Mouse (Mus musculus): ENCODE measurements at regions not wholly inside any gene's neighbourhood (a gene's known extent, or its start where the extent isn't known, plus 50 kb on each side); places are given as distances from the start of the nearest gene placed in this dataset.

DNA sequence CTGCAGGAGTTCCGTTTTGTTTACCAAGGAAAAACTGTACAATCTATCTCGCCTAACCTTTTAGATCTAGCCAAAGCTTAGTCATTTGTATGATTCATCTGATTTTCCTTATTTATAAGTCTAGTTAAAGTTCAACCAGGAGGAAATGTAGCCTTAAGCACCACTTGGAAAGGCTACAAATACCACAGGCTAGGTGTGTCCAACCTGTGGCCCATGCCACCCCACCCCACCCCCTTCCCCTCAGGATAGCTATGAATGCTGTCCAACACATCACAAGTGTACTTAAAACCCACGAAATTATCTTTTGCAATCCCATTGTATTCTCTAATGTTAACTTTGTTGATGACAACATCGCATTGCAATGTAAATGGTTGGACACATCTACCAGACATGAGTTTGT lies 102.9 kb upstream of the Klf14 start:
- DNase-seq (ENCODE audit: low spot score), result no peak

DNA sequence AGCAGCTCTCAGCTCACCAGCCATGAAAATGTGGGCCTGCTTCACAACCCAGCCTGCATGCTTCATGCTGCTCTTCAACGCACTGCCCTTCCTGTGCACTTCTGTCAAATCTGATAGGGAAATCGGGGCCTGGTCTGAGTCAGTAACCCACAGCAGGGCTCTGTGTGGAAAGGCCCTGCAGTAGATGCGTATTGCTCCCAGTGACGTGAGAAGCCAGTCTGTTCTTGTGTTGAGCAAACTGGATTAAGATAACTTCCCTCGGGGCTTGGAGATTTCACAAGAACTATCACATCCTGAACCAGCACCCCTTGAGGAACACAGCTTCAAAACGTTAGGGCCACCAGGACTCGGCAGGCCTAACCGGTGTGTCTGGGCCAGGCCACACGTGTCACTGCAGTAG lies 106.5 kb upstream of the Klf14 start:
- DNase-seq (ENCODE audit: low spot score), result no peak

DNA sequence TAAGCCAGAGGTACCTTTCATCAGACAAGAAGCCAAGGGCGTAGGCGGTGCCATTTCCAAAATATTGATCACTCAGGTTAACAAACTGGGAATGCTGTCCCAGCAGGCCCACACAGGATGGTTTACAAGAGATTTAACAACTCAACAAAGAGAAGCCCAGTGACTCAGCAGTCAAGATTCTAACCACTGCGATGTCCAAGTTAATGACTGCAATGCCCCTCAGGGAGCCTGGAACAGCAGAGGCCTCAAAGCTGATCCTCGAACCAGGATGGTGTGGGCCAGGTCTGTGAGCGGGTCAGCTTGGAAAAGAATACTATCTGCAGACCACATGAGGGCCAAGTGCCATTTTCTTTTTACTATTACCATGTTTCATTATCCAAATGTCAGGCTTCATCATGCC lies 108.0 kb upstream of the Klf14 start:
- DNase-seq (ENCODE audit: low spot score), result no peak

DNA sequence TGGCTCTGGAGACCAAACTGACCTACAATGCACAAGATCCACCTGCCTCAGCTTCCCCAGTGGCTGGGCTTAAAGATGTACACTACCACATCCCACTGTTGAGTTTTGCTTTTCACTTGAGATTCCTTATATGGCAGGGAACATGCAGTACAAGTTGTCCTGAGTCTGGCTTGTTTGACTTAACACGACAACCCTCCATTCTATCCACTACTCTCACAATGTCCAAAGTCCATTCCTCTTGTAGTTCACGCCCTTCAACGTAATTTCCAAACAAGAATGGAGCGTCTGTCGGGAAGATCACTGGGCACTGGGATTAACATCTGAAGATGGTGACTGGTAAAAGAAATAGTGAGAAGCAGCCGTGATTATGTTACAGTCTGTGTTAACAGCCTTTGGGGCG lies 108.6 kb upstream of the Klf14 start:
- no peak for DNase-seq (ENCODE audit: low spot score)

DNA sequence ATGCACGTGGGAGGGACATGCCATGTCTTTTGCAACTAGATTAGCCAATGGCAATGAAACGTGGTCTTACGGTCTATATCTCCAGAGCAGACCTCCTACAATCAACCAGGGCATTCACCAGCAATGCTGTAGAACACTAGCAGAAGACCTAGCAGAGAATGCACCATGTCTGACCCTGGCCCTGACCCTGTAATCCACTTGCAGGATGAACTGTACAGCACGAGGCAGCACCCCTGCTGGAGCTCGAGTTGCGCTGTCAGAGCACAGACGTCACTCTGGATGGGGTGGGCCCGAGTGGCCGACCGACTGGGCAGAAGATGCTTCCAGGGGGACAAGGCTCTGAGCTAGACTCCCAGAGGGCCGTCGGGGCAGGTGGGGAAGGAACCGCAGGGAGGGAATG lies 110.4 kb upstream of the Klf14 start:
- DNase-seq (ENCODE audit: low spot score), result no peak

DNA sequence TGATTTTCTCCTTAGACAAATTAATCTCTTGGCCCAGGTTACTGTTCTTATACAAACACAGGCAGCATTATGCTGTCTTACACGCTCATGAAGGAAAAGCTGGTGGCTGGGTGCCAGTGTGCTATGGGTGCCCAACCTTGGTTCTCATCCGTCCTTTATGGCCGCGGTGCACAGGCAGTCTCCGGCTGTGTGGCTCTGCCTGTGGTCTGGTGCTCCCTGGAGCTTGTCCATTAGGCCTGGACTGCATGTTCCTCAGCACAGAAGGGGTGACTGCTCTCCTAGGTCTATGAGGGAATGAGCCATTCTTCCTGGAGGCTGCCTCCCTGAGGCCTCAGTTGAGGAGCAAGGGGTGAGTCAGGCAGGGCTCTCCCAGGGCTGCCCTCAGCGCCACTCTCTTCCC lies 111.7 kb upstream of the Klf14 start:
- no peak for DNase-seq (ENCODE audit: low spot score)

DNA sequence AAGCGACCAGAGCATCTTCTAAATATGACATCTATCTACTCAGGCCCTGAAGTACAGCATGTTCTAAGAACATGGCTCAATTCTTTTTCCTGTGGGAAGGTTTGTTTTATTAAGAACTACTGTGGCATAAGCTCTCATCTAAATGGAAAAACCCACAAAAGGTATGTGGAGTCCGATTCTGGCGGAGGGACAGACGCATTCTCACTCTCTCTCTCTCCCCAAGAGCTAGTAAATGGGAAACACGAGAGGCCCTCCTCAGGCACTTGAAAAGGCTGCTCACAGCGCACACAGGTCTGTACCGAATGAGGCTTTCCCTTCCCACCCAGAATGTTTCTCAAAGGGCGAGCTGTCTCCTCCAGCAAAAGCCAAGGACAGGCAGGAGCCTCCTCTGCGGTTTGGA lies 112.1 kb upstream of the Klf14 start:
- no peak for DNase-seq (ENCODE audit: low spot score)

DNA sequence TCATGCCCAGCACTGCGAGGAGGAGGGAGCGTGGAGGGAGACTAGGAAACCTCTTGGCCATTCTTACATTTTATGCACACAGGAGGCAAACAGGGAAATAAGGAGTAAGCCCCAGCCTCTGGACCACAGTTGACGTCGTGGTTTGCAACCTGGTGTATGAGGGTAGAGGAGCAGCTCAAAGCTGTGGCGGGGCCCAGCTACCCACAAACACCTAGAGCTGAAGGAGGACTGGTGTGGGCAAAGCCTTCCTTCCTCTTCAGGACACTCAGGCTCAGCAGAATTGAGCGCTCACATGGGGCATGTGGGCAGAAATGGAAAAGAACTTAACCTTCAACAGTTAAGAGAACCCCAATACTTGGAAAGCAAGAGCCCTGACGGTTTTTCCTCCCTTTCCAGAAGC lies 113.2 kb upstream of the Klf14 start:
- DNase-seq (ENCODE audit: low spot score), result no peak

DNA sequence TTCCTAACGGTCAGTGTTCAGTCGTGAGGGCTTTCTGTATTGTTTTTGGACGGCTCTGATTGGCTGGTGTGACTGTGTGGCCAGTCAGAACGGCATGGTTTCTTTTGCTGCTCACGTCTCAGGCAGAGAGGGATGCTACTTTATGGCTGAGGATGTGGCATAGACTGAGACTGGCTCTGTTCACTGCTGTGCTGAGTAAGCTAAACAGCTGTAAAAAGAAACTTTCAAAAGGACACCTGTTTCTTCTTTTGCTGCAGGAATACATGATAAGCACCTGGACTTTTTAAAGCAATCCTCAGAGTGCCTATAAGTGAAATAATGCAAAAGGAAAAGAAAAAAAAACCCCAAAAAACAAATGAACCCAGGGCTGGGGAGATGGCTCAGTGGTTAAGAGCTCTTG lies 113.7 kb upstream of the Klf14 start:
- no peak for DNase-seq (ENCODE audit: low spot score)

DNA sequence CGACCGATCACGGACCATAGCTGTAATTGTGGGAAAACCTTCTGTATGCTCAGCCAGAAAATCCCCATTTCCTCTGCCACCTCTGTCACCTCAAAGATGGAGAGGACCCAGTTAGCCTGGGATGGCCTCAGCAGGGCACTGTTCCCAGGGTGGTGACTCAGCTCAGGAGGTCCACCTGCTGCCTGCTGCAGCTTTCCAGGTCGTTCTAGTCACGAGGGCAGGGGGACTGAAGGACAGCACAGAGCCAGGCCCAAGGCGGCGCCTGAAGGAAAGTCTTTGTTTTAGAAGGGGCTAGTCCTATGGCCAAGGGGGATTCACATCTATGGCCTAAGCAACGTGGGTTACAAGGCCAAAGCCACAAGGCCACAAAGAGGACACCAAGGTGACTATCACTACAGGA lies 114.5 kb upstream of the Klf14 start:
- DNase-seq (ENCODE audit: low spot score), result no peak

DNA sequence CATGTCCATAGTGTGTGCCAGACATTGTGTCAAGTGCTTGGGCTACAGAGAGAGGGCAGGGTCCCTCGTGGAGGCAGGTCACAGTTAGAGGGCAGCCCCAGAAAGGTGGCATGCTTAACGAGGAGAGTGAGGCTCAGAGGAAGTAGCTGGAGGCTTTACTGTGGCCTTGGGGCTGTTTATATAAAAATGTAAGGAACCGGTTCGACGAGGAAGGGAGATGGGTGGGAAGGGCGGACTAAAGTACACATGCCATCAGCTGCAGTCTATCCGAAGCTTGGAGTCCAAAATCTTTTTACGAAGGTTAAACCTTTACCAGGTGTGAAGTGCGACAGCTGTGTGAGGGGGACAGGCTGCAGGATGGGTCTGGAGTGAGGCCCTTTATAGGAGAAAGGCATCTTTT lies 115.5 kb upstream of the Klf14 start:
- DNase-seq (ENCODE audit: low spot score), result no peak

DNA sequence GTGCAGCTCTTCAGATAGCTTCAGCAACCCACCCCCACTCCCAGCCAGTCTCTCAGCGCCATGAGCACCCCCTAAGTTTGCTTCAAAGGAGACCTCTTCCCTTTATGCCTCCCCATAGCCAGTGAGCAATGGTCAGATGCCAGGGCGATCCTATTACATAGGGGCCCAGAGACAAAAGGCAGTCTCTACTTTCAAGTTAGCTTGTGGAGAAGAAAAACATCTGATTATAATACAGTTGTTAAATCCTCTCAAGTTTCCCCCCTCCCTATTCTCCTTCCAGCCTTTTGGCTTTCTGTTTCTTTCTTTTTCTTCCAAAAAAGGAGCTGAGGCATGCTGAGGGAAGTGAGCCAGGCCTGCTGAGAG lies 116.3 kb upstream of the Klf14 start:
- no peak for DNase-seq (ENCODE audit: low spot score)

DNA sequence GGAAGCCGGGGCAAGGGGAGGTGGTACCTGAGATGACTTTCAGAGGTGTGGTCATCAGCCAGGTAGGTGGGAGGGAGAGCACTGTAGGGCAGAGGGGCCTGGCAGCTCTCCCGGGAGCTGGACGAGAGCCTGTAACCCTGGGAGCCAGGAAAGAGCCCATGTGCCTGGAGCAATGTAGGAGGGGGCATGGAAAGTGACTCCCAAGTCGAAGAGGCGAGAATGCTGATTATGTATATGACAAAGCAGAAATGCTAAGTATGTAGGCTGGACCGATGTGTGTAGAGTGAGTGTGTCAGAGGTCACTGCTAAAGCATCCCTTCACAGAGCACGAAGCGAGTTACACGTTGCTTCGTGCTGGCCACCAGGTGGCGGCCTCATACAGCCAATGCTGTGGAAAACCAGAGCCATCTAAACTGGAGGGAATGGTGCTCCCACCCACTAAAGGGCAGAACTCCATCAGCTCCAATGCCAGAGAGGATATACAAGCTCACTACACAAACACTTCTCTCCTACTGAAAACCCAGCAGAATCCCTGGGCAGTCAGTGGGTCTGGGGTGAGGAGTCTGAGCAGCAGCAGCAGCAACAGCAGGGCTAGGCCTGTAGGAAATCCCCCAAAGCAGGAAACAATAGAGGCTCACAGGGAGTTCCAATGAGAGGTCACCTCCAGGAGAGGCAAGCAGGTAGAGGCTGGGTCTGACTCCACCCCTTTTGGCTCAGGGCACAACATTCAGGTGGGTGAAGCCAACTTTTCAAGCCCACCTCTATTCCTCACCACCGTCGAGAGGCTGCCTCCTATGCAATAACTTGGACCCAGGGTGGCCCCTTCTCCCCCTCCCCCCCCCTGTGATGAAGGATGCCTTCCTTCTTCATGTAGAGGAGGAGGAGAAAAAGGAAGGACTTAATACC lies 116.9 kb upstream of the Klf14 start:
- DNase-seq (ENCODE audit: low spot score), result peak; percentile 36

DNA sequence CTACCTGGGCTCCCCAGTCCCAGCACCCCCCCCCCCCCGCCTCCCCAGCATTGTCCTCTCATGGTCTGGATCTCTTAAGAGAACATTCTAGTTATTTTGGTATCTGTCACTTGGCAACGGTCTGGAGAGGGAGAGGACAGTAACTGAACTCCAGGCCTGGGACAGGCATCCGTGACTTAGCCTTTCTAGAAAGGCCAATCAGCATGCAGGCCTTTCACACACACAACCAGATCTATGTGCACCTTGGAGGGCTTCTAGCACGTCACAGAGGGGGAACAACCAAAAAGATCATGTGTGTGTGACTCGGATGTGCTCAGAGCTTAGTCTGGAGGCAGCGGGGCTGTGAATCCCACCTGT lies 117.6 kb upstream of the Klf14 start:
- DNase-seq (ENCODE audit: low spot score), result no peak

DNA sequence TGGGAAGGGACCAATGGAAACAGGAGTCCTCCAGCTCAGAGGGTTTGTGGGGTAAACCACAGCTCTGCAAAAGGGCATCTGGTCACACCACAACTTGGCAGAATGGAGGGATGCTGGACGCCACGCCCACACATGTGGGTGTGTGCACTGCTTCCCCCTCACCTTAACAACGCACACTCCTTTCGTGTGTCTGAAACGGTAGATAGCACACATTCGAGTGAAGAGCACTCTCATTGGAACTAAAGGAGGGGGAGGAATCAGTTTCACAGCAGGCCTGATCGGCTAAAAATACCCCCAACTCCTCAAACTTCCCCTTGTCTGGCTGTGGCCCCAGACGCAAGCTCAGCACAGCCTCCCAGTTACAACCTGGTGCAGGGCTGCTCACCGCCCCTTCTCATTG lies 118.3 kb upstream of the Klf14 start:
- no peak for DNase-seq (ENCODE audit: low spot score)

DNA sequence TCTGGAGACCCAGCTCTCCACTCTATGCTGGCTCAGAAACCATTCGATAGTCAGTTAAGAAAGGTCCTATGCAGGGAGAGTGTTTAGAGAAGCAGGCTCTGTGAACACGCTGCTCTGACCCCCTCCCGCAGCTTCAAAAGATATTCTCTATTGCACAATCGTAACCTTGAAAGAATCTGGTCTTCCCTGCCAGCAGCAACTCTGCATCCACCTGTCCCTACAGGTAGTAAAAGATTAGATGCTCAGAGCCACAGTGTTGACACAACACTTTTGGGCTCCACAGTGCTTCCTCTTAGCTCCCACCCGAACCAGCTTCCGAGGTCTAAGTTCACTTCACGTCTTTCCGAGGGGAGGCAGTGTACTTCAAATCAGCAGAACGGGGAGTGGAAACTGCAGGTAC lies 118.9 kb upstream of the Klf14 start:
- no peak for DNase-seq (ENCODE audit: low spot score)

DNA sequence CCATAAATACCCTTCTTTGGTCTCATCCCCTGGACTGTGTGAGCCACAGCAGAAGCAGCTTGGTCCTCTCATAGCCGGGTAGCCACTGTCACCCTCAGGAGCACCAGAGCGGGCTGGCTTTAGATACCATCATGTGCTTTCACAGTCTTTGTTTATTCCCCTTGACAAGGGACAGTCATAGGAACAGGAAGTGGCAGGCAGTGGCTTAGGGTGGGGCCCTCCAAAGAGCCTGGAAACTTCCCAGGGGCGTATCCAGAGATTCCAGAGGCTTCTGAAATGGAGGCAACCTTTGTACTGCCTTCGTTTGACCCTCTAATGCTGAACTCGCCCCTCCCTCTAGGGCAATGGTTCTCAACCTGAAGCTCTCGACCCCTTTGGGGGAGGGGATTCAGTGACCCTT lies 119.5 kb upstream of the Klf14 start:
- no peak for DNase-seq (ENCODE audit: low spot score)

DNA sequence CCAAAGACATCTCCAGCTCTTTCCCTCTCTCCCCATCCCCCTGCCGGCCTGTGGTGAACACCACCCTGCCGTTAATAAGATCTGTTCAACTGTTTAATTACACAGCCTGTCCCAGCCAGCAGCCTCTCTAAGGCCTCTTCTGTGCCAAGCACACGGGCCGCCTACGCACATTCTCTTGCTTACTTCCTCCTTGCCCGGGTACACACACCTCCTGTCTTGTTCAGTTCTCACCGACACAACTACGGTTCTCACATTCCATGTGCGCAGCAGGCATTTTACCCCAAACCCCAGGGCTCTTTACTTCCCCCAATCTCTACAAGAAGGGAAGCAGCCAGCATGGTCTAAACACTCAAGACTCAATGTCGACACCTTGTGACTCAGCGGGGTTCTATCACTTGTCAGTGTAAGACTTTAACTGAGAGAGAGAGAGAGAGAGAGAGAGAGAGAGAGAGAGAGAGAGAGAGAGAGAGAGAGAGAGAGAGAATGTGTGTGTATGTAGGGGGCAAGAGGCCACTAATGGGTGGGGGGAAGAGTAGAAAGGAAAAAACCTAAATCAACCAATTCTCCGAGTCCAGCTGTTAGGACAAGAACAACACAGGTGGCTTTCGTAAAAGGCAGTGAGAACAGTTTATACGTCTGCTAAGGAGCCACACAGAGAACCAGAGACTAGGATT lies 120.8 kb upstream of the Klf14 start:
- no peak for DNase-seq (ENCODE audit: low spot score)

DNA sequence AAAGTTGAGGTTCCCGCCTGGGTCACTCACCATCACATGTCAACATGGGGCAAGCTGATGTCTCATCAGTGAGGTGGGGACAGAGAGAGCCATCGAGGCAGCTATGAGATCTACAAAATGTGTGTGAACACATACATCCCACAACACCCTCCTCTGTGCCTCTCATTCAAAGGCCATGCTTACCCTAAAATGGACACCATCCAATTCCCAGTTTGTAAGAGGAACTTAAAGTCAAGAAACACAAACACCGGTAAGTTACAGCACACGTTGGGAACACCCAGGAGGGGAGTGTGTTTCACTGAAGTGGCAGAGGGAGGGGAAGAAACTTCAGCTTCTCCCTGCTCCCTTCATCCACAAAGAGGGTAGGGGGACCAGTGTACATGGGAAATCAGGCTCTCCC lies 121.4 kb upstream of the Klf14 start:
- DNase-seq (ENCODE audit: low spot score), result no peak

DNA sequence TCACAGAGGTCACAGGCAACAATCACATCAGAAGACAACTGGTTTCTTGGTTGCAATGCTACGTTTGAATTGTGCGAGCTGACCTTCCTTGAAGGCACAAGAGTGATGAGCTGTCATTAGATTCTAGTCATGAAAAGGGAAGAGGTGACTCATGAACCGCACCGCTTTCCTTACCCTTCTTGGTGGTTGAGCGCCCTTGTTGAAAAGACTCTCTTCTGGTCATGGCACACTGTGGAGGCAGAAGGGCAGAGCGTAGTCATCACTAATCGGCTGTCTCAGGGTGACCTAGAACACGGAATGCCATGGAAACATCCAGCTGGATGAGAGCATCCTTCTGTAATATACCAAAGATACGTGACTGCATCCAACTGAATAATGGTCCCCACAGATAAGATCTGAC lies 121.8 kb upstream of the Klf14 start:
- no peak for DNase-seq (ENCODE audit: low spot score)

DNA sequence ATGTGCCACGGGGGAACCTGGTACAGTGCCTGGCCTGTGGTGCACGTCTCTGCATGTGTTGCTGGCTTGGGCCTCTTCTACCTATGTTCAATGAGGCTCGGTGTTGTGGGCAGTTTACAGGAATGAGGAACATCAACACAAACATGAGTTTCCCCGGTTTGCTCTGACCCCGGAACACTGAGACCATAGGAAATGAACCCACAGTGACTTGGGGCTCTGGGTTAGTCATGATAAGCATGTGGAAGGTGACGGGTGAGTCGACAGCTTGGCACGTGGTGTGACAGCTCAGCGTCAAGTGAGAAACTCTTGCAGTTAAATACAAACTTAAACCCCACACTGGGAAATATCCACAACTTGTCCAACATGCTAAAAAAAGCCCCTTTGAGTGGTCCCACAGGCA lies 122.4 kb upstream of the Klf14 start:
- DNase-seq (ENCODE audit: low spot score), result no peak

DNA sequence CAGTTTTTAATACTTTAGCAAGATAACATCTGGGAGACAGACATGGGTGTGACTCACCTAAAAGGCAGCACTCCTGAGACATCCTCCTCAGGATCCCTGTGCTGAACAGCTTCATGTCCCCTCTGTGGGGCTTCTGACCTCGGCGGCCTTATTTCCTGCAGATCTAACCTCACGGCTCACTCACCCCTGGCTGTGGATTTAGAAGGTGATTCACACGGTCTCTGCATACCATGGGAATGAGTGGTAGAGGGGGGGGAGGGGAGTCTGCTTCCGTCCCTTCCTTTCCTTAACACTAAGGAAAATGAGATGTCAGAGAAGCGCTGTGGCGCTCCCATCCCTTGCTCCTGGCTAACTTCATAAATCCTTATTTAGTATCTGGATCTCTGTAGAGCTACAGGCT lies 123.1 kb upstream of the Klf14 start:
- no peak for DNase-seq (ENCODE audit: low spot score)

DNA sequence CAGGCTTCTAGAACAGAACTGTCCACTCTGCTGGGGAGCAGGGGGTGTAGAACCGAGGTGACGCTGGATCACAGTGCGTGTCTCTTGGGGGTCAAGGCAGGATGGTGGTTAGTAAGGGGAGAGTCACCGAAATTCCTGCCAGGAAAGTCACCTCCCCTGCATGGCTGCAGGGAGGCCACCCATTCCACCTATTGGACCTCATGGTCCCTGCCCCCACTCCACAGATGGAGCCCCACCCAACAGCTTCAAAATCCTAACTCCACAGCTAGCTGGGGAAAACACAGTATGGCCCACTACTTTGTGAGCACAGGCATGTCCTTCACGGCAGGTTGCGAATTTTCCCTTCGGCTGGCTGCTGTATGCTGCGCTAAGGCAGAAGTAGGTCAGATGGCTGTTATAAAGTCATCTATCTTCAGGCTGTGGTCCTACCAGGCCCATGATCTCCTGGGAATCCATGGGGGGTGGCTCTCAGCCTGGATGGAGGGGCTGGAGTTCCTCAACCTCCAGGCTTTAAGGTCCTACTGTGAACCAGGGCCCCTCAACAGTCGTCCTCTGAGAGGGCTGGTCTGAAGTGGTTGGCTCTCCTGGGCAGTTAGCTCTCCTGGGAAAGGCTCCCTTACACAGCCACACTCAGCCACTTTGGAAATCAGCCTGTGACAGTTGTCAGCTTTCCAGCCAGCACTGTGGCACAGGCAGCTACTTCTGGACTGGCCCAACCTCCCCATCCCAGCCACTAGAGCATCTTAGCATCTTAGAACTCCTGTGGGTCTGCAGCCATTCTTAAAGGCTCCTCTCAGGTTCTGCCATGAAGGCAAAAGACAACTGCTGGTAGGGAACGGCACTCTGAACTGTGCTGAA lies 124.0 kb upstream of the Klf14 start:
- no peak for DNase-seq (ENCODE audit: low spot score)

Data from c-Kit-positive CD71-positive TER-119-positive erythroid progenitor cells, embryonic 14.5 days (primary cell).